Mouse (Mus musculus): Measurements from ENCODE around the gene Wdr27. TPM values are rescaled to one million over a fixed set of nuclear protein-coding genes. Genes with fewer than 3 reads are reported as not detected.
"Not testable (repeated sequence)": the region's sequence is repeated elsewhere in the genome, so short reads cannot be mapped to it uniquely, and the experiment has no call there.

The Wdr27 gene
- total and polyA plus RNA-seq, 3 experiments, result 0.66 to 1.7 TPM; not detected in 1

GRCm38 (mm10) chr17:14943729-14944059, 736 bp upstream of the Wdr27 start:
- ATAC-seq (ENCODE audit: extremely low read depth, insufficient number of reproducible peaks, low FRiP score, poor library complexity, severe bottlenecking) (no peak), DNase-seq (ENCODE audit: low spot score) (no peak)
- Histone ChIP-seq H3K4me1 (ENCODE audit: insufficient read depth, low read depth, low read length) (peaks cover 30% of the 10 kb centered on the region), H3K36me3 (replicated peaks) (peaks cover 48% of the 10 kb centered on the region), H3K9me3 (replicated peaks) (no peaks in the 10 kb centered on the region), H3K4me3 (ENCODE audit: low read depth, low read length) (peak overlapping the region; percentile 91), H3K27me3 (ENCODE audit: insufficient read depth, low read length) (no peaks in the 10 kb centered on the region)
- TF ChIP-seq GATA2 (IDR thresholded peaks at IDR 0.05; ENCODE audit: borderline replicate concordance, low read depth, low read length) (no peak), TAL1 (conservative IDR thresholded peaks at IDR 0.05; ENCODE audit: low read depth, low read length) (no peak), POLR2AphosphoS5 (IDR thresholded peaks at IDR 0.05; ENCODE audit: insufficient replicate concordance, low read depth, low read length) (no peak), GATA1 (IDR thresholded peaks at IDR 0.05; ENCODE audit: borderline replicate concordance, low read length) (no peak), CTCF (IDR thresholded peaks at IDR 0.05; ENCODE audit: low read depth, low read length) (no peak)

DNA sequence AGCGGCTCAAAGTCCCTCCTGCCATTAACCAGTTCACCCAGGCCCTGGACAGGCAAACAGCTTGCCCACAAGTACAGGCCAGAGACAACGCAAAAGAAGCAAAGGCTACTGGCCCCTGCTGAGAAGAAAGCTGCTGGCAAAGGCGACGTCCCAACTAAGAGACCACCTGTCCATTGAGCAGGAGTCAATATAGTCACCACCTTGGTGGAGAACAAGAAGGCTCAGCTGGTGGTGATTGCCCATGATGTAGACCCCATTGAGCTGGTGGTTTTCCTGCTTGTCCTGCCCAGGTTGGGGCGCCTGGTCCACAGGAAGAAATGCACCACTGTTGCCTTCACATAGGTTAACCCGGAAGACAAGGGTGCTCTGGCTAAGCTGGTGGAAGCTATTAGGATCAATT, 777 bp downstream of the Wdr27 start:
- H3K9me3 ChIP-seq (replicated peaks); ATAC-seq (ENCODE audit: extremely low read depth, insufficient number of reproducible peaks, low FRiP score, poor library complexity, severe bottlenecking); H3K27me3 ChIP-seq (ENCODE audit: insufficient read depth, low read length); DNase-seq (ENCODE audit: low spot score): not testable (repeated sequence)
- Histone ChIP-seq H3K4me3 (ENCODE audit: low read depth, low read length) (peak overlapping the region; percentile 91; the same call in 1 of the 2 replicates), H3K36me3 (replicated peaks) (peaks cover 35% of the 10 kb centered on the region), H3K4me1 (ENCODE audit: insufficient read depth, low read depth, low read length) (peaks cover 27% of the 10 kb centered on the region)

- peaks cover 22% of the 10 kb centered on the region for H3K27me3 ChIP-seq (ENCODE audit: insufficient read depth, low read length)
- TF ChIP-seq GATA2 (IDR thresholded peaks at IDR 0.05; ENCODE audit: borderline replicate concordance, low read depth, low read length) (no peak), TAL1 (conservative IDR thresholded peaks at IDR 0.05; ENCODE audit: low read depth, low read length) (no peak), GATA1 (IDR thresholded peaks at IDR 0.05; ENCODE audit: borderline replicate concordance, low read length) (no peak), POLR2AphosphoS5 (IDR thresholded peaks at IDR 0.05; ENCODE audit: insufficient replicate concordance, low read depth, low read length) (no peak), CTCF (IDR thresholded peaks at IDR 0.05; ENCODE audit: low read depth, low read length) (no peak)
- no peaks in the 10 kb centered on the region for H3K36me3 ChIP-seq (replicated peaks)
- H3K4me1 ChIP-seq (ENCODE audit: insufficient read depth, low read depth, low read length), result peaks cover 8% of the 10 kb centered on the region
- no peaks in the 10 kb centered on the region for H3K9me3 ChIP-seq (replicated peaks)
- no peak overlapping the region for H3K4me3 ChIP-seq (ENCODE audit: low read depth, low read length)
- DNase-seq (ENCODE audit: low spot score), result no peak
- ATAC-seq (ENCODE audit: extremely low read depth, insufficient number of reproducible peaks, low FRiP score, poor library complexity, severe bottlenecking), result no peak
Observed at GRCm38 (mm10) chr17:14935841-14936605, 6.9 kb downstream of the Wdr27 start.

DNA sequence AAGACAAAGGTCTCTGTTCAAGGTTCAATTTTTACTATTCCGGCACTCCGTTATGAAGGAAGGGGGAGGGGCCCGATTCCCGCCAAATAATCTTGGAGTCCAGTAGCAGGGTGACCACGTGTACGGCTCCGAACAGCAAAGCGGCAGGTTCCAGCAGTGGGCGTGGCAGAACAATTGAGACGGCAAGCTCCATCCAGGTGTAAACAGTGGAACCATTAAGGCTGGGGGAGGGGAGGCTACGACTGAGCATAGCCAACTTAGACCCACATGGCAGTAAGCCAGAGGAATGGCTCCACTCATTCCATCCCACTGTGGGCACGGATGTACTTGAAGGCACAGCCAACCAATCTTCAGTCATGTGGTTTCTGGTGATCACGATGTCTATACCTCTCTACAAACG, 7.7 kb downstream of the Wdr27 start:
- H3K27me3 ChIP-seq (ENCODE audit: insufficient read depth, low read length), result peaks cover 26% of the 10 kb centered on the region
- not testable (repeated sequence) for H3K4me1 ChIP-seq (ENCODE audit: insufficient read depth, low read depth, low read length); ATAC-seq (ENCODE audit: extremely low read depth, insufficient number of reproducible peaks, low FRiP score, poor library complexity, severe bottlenecking); H3K36me3 ChIP-seq (replicated peaks); DNase-seq (ENCODE audit: low spot score); H3K4me3 ChIP-seq (ENCODE audit: low read depth, low read length); H3K9me3 ChIP-seq (replicated peaks)

- no peak for DNase-seq (ENCODE audit: low spot score)
- H3K36me3 ChIP-seq (replicated peaks), result no peaks in the 10 kb centered on the region
- peak; percentile 54 for ATAC-seq (ENCODE audit: extremely low read depth, insufficient number of reproducible peaks, low FRiP score, poor library complexity, severe bottlenecking)
- H3K27me3 ChIP-seq (ENCODE audit: insufficient read depth, low read length), result peaks cover 33% of the 10 kb centered on the region
- no peak overlapping the region for H3K4me3 ChIP-seq (ENCODE audit: low read depth, low read length)
- H3K4me1 ChIP-seq (ENCODE audit: insufficient read depth, low read depth, low read length), result peaks cover 8% of the 10 kb centered on the region
- TF ChIP-seq GATA2 (IDR thresholded peaks at IDR 0.05; ENCODE audit: borderline replicate concordance, low read depth, low read length) (no peak), TAL1 (conservative IDR thresholded peaks at IDR 0.05; ENCODE audit: low read depth, low read length) (no peak), GATA1 (IDR thresholded peaks at IDR 0.05; ENCODE audit: borderline replicate concordance, low read length) (no peak), POLR2AphosphoS5 (IDR thresholded peaks at IDR 0.05; ENCODE audit: insufficient replicate concordance, low read depth, low read length) (no peak), CTCF (IDR thresholded peaks at IDR 0.05; ENCODE audit: low read depth, low read length) (no peak)
- H3K9me3 ChIP-seq (replicated peaks), result no peaks in the 10 kb centered on the region
Observed at GRCm38 (mm10) chr17:14931469-14931868, 11.5 kb downstream of the Wdr27 start.

GRCm38 (mm10) chr17:14930697-14931096, 12.3 kb downstream of the Wdr27 start:
- ATAC-seq (ENCODE audit: extremely low read depth, insufficient number of reproducible peaks, low FRiP score, poor library complexity, severe bottlenecking) (no peak), DNase-seq (ENCODE audit: low spot score) (no peak)
- H3K9me3 ChIP-seq (replicated peaks), result no peaks in the 10 kb centered on the region
- TF ChIP-seq GATA1 (IDR thresholded peaks at IDR 0.05; ENCODE audit: borderline replicate concordance, low read length), result no peak
- TF ChIP-seq TAL1 (conservative IDR thresholded peaks at IDR 0.05; ENCODE audit: low read depth, low read length), result no peak
- no peak for TF ChIP-seq GATA2 (IDR thresholded peaks at IDR 0.05; ENCODE audit: borderline replicate concordance, low read depth, low read length)
- TF ChIP-seq POLR2AphosphoS5 (IDR thresholded peaks at IDR 0.05; ENCODE audit: insufficient replicate concordance, low read depth, low read length), result no peak
- TF ChIP-seq CTCF (IDR thresholded peaks at IDR 0.05; ENCODE audit: low read depth, low read length), result no peak
- H3K27me3 ChIP-seq (ENCODE audit: insufficient read depth, low read length), result peaks cover 33% of the 10 kb centered on the region
- peaks cover 8% of the 10 kb centered on the region for H3K4me1 ChIP-seq (ENCODE audit: insufficient read depth, low read depth, low read length)
- H3K4me3 ChIP-seq (ENCODE audit: low read depth, low read length), result no peak overlapping the region
- no peaks in the 10 kb centered on the region for H3K36me3 ChIP-seq (replicated peaks)

GRCm38 (mm10) chr17:14928631-14929030, 14.3 kb downstream of the Wdr27 start:
- H3K4me3 ChIP-seq (ENCODE audit: low read depth, low read length), result no peak overlapping the region
- peaks cover 32% of the 10 kb centered on the region for H3K27me3 ChIP-seq (ENCODE audit: insufficient read depth, low read length)
- TF ChIP-seq TAL1 (conservative IDR thresholded peaks at IDR 0.05; ENCODE audit: low read depth, low read length) (no peak), POLR2AphosphoS5 (IDR thresholded peaks at IDR 0.05; ENCODE audit: insufficient replicate concordance, low read depth, low read length) (no peak), GATA1 (IDR thresholded peaks at IDR 0.05; ENCODE audit: borderline replicate concordance, low read length) (no peak), GATA2 (IDR thresholded peaks at IDR 0.05; ENCODE audit: borderline replicate concordance, low read depth, low read length) (no peak), CTCF (IDR thresholded peaks at IDR 0.05; ENCODE audit: low read depth, low read length) (no peak)
- H3K9me3 ChIP-seq (replicated peaks), result no peaks in the 10 kb centered on the region
- H3K36me3 ChIP-seq (replicated peaks), result no peaks in the 10 kb centered on the region
- ATAC-seq (ENCODE audit: extremely low read depth, insufficient number of reproducible peaks, low FRiP score, poor library complexity, severe bottlenecking) (no peak), DNase-seq (ENCODE audit: low spot score) (no peak)
- H3K4me1 ChIP-seq (ENCODE audit: insufficient read depth, low read depth, low read length), result peaks cover 8% of the 10 kb centered on the region
